Mouse (Mus musculus): ENCODE data around the gene Zfp90. TPM values are rescaled to one million over a fixed set of nuclear protein-coding genes. Genes with fewer than 3 reads are reported as not detected.

Gene Zfp90
- polyA plus RNA-seq, 1 experiment from 2014 or later, result 14.1 TPM

GRCm38 (mm10) chr8:106440146-106440545 lies 25.0 kb downstream of the Zfp90 start:
- no peaks in the 10 kb centered on the region; the same call in 1 of the 2 replicates for H3K4me1 ChIP-seq (replicated peaks; ENCODE audit: insufficient read depth, low read length)
- H3K27me3 ChIP-seq (ENCODE audit: insufficient read depth, low read length), result no peaks in the 10 kb centered on the region
- no peak overlapping the region for H3K9ac ChIP-seq (ENCODE audit: low read depth, low read length)
- no peak overlapping the region for H3K27ac ChIP-seq
- no peak for TF ChIP-seq CTCF (IDR thresholded peaks at IDR 0.05; ENCODE audit: low read depth)
- no peaks in the 10 kb centered on the region for H3K36me3 ChIP-seq (ENCODE audit: insufficient read depth, low read length)
- no peaks in the 10 kb centered on the region for H3K9me3 ChIP-seq (replicated peaks; ENCODE audit: low read length)
- no peak overlapping the region for H3K4me3 ChIP-seq (replicated peaks; ENCODE audit: low read depth, low read length)
- ATAC-seq (replicated peaks; ENCODE audit: low FRiP score, low read depth) (no peak), DNase-seq (ENCODE audit: low spot score) (no peak)
- 88% methylated on average over 3 of the region's 3 CpGs for WGBS
- H3K4me2 ChIP-seq (ENCODE audit: low read length), result no peak overlapping the region

DNA sequence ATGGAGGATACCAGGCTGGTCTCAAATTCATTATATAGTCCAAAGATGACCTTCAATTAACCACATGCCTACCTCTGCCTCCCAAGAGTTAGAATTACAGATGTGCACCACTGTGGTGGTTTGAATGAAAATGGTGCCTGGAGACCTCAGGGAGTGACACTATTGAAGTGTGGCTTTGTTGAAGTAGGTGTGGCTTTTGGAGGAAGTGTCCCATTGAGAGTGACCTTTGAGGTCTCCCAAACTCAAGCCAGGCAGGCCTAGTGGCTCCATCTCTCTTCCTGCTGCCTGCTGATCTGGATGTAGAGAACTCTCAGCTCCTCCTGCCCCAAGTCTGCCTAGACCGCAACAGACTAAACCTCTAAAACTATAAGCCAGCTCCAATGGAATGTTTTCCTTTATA lies 27.6 kb downstream of the Zfp90 start:
- Histone ChIP-seq H3K9me3 (replicated peaks; ENCODE audit: low read length) (no peaks in the 10 kb centered on the region), H3K36me3 (ENCODE audit: insufficient read depth, low read length) (no peaks in the 10 kb centered on the region), H3K27me3 (ENCODE audit: insufficient read depth, low read length) (no peaks in the 10 kb centered on the region), H3K27ac (peak overlapping the region; percentile 25; the same call in 1 of the 2 replicates), H3K4me3 (replicated peaks; ENCODE audit: low read depth, low read length) (no peak overlapping the region), H3K9ac (ENCODE audit: low read depth, low read length) (no peak overlapping the region), H3K4me1 (replicated peaks; ENCODE audit: insufficient read depth, low read length) (no peaks in the 10 kb centered on the region; the same call in 1 of the 2 replicates), H3K4me2 (ENCODE audit: low read length) (no peak overlapping the region)
- no peak for DNase-seq (ENCODE audit: low spot score)
- 95% methylated on average over 1 of the region's 1 CpGs for WGBS
- ATAC-seq (replicated peaks; ENCODE audit: low FRiP score, low read depth), result no peak
- TF ChIP-seq CTCF (IDR thresholded peaks at IDR 0.05; ENCODE audit: low read depth), result no peak

GRCm38 (mm10) chr8:106451301-106452085 lies 36.4 kb downstream of the Zfp90 start:
- no peaks in the 10 kb centered on the region for H3K4me1 ChIP-seq (replicated peaks; ENCODE audit: insufficient read depth, low read length)
- H3K9me3 ChIP-seq (replicated peaks; ENCODE audit: low read length), result no peaks in the 10 kb centered on the region
- no peak overlapping the region for H3K9ac ChIP-seq (ENCODE audit: low read depth, low read length)
- no peak for DNase-seq (ENCODE audit: low spot score)
- no peaks in the 10 kb centered on the region for H3K27me3 ChIP-seq (ENCODE audit: insufficient read depth, low read length)
- no peak overlapping the region for H3K27ac ChIP-seq
- no peak for ATAC-seq (replicated peaks; ENCODE audit: low FRiP score, low read depth)
- no peak overlapping the region for H3K4me3 ChIP-seq (replicated peaks; ENCODE audit: low read depth, low read length)
- no peak for TF ChIP-seq CTCF (IDR thresholded peaks at IDR 0.05; ENCODE audit: low read depth)
- no peak overlapping the region for H3K4me2 ChIP-seq (ENCODE audit: low read length)
- 66% methylated on average over 6 of the region's 6 CpGs for WGBS
- no peaks in the 10 kb centered on the region for H3K36me3 ChIP-seq (ENCODE audit: insufficient read depth, low read length)

DNA sequence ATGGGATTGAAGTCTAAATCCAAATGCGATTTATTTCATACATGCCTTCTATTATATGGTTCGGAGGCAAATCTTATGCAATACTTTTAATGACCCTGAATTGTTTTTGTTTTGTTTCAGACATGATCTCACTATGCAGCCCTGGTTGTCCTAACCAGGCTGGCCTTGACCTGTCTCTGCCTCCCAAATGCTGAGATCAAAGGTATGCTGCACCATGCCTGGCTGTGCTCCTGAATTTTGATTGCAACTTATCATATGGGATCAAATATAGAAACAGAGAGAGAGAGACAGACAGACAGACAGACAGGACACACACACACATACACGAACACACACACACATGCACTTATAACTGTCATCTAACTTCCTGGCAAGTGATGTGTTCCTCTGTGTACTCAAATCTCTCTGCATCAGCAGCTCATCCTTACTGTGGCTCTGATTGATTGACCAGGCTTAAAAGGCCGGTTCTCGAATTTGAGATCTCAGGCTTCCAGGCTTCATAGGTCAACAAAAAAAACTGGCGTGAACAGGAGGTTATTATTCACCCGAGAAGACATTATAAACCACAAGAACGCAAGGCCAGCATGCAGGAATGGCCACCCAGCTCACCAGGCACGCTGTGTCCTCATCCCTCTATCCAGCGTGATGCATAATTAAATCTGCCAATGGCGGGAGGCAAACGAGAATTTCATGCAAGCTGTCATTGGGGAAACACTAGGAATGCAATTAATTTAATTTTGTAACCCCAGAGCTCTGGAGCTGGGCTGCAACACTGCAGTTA lies 37.8 kb downstream of the Zfp90 start:
- Histone ChIP-seq H3K36me3 (ENCODE audit: insufficient read depth, low read length) (no peaks in the 10 kb centered on the region), H3K9ac (ENCODE audit: low read depth, low read length) (no peak overlapping the region), H3K4me2 (ENCODE audit: low read length) (no peak overlapping the region), H3K27me3 (ENCODE audit: insufficient read depth, low read length) (no peaks in the 10 kb centered on the region), H3K4me1 (replicated peaks; ENCODE audit: insufficient read depth, low read length) (no peaks in the 10 kb centered on the region), H3K9me3 (replicated peaks; ENCODE audit: low read length) (no peaks in the 10 kb centered on the region), H3K4me3 (replicated peaks; ENCODE audit: low read depth, low read length) (no peak overlapping the region), H3K27ac (no peak overlapping the region)
- DNase-seq (ENCODE audit: low spot score) (peak; percentile 29), ATAC-seq (replicated peaks; ENCODE audit: low FRiP score, low read depth) (no peak)
- no peak for TF ChIP-seq CTCF (IDR thresholded peaks at IDR 0.05; ENCODE audit: low read depth)
- WGBS, result 45% methylated on average over 12 of the region's 12 CpGs

- 80% methylated on average over 11 of the region's 11 CpGs for WGBS
Observed at GRCm38 (mm10) chr8:106454036-106454435, 38.9 kb downstream of the Zfp90 start.

GRCm38 (mm10) chr8:106462131-106462530 lies 47.0 kb downstream of the Zfp90 start:
- 72% methylated on average over 5 of the region's 5 CpGs for WGBS
- H3K4me3 ChIP-seq (replicated peaks; ENCODE audit: low read depth, low read length), result no peak overlapping the region
- ATAC-seq (replicated peaks; ENCODE audit: low FRiP score, low read depth), result no peak

More at GRCm38 (mm10) chr8:106454036-106454435, 38.9 kb downstream of the Zfp90 start:
- H3K9ac ChIP-seq (ENCODE audit: low read depth, low read length), result no peak overlapping the region
- no peak overlapping the region for H3K27ac ChIP-seq
- no peak for DNase-seq (ENCODE audit: low spot score)
- no peaks in the 10 kb centered on the region for H3K36me3 ChIP-seq (ENCODE audit: insufficient read depth, low read length)
- no peak overlapping the region for H3K4me2 ChIP-seq (ENCODE audit: low read length)
- TF ChIP-seq CTCF (IDR thresholded peaks at IDR 0.05; ENCODE audit: low read depth), result no peak
- no peak overlapping the region for H3K4me3 ChIP-seq (replicated peaks; ENCODE audit: low read depth, low read length)
- H3K27me3 ChIP-seq (ENCODE audit: insufficient read depth, low read length), result no peaks in the 10 kb centered on the region
- no peak for ATAC-seq (replicated peaks; ENCODE audit: low FRiP score, low read depth)
- H3K4me1 ChIP-seq (replicated peaks; ENCODE audit: insufficient read depth, low read length), result no peaks in the 10 kb centered on the region
- no peaks in the 10 kb centered on the region for H3K9me3 ChIP-seq (replicated peaks; ENCODE audit: low read length)

More at GRCm38 (mm10) chr8:106462131-106462530, 47.0 kb downstream of the Zfp90 start:
- Histone ChIP-seq H3K36me3 (ENCODE audit: insufficient read depth, low read length) (no peaks in the 10 kb centered on the region), H3K4me2 (ENCODE audit: low read length) (no peak overlapping the region), H3K27ac (no peak overlapping the region), H3K9ac (ENCODE audit: low read depth, low read length) (no peak overlapping the region), H3K4me1 (replicated peaks; ENCODE audit: insufficient read depth, low read length) (no peaks in the 10 kb centered on the region), H3K9me3 (replicated peaks; ENCODE audit: low read length) (no peaks in the 10 kb centered on the region), H3K27me3 (ENCODE audit: insufficient read depth, low read length) (no peaks in the 10 kb centered on the region)
- no peak for TF ChIP-seq CTCF (IDR thresholded peaks at IDR 0.05; ENCODE audit: low read depth)
- no peak for DNase-seq (ENCODE audit: low spot score)

Data from kidney, postnatal 0 days (tissue).